Mouse (Mus musculus) macrophage (primary cell): ENCODE measurements around the gene Msmb. TPM values are rescaled to one million over a fixed set of nuclear protein-coding genes. Genes with fewer than 3 reads are reported as not detected.
A peak's percentile ranks its signal among the peaks of the same experiment; 100 is the strongest.
"Not testable (repeated sequence)": the region's sequence is repeated elsewhere in the genome, so short reads cannot be mapped to it uniquely, and the experiment has no call there.

ENCODE experiments used
- H3K27ac ChIP-seq: fragments of 350-480 bp; formaldehyde crosslinking; 2 replicates; pipeline ENCODE4 v1.9.0; 2021
- H3K36me3 ChIP-seq: fragments of 350-480 bp; formaldehyde crosslinking; 2 replicates; pipeline ENCODE4 v1.9.0; 2021; ENCODE audit errors: inconsistent target
- H3K4me3 ChIP-seq: fragments of 350-480 bp; formaldehyde crosslinking; 2 replicates; pipeline ENCODE4 v1.9.0; 2021; ENCODE audit errors: inconsistent target
- H3K79me2 ChIP-seq: fragments of 350-480 bp; formaldehyde crosslinking; 2 replicates; pipeline ENCODE4 v1.9.0; 2021; ENCODE audit errors: inconsistent target
- WGBS: methylation state at CpG from one replicate; pipeline ENCODE4 v1.1.7; 2026; ENCODE audit warnings: inconsistent platforms; ENCODE audit not compliant: missing documents; 5-methylcytosine and 5-hydroxymethylcytosine counted together
- polyA plus RNA-seq: library from polyadenylated mRNA; stranded (reverse); fragments of 250-400 nt; gene quantifications from 3 replicates; pipeline ENCODE4 v1.2.4, GENCODE M21; 2018; ENCODE audit warnings: inconsistent platforms

The Msmb gene
- polyA plus RNA-seq, 1 experiment from 2014 or later = not detected

DNA sequence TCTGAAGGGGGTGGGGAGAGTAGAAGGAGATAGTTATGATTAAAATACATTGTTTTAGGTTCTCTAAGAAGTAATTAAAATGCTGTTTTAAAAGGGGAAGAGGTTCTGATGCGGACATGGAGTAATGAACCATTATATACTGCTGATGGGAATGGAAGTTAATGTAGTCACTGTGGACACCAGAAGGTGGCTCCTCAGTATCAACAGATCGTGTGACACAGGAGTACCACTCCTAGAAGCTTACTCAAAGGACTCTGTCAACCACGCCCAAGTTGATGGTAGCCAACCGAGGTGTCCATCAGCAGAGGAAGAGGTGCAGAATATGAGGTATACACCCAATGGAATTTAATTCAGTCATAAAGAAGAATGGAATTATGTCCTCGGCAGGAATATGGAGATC is 13.4 kb upstream of the Msmb start:
- H3K36me3 ChIP-seq = no peaks in the 10 kb centered on the region
- H3K4me3 ChIP-seq = no peak overlapping the region
- H3K79me2 ChIP-seq = no peaks in the 10 kb centered on the region
- WGBS = 58% methylated on average over 5 of the region's 5 CpGs
- H3K27ac ChIP-seq = no peak overlapping the region

- Histone ChIP-seq H3K27ac (no peak overlapping the region), H3K36me3 (no peaks in the 10 kb centered on the region), H3K4me3 (no peak overlapping the region), H3K79me2 (no peaks in the 10 kb centered on the region)
- WGBS = 14% methylated on average over 4 of the region's 4 CpGs
These were observed 10.0 kb upstream of the Msmb start for GRCm38 (mm10) chr14:32131836-32132235.

DNA sequence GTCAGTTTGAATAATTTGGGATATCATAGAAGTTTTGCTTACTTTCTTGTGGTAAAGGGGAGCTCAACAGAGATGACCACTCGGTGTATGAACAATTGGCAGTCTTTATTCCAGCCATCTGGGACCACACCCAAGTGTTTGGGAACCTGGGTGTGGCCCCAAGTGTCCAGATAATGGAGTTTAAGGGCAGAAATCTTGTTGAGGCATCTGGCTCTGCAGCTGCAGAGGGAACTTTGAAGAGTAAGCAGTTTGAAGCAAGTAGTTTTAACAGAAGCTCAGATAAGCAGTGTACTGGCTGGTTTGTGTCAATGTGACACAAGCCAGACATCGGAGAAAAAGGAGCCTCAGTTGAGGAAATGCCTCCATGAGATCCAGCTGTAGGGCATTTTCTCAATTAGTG is 7.5 kb upstream of the Msmb start:
- Histone ChIP-seq H3K79me2 (no peaks in the 10 kb centered on the region), H3K36me3 (no peaks in the 10 kb centered on the region), H3K27ac (no peak overlapping the region), H3K4me3 (no peak overlapping the region)
- WGBS = 76% methylated on average over 2 of the region's 2 CpGs

- not testable (repeated sequence) for H3K4me3 ChIP-seq, H3K79me2 ChIP-seq, H3K36me3 ChIP-seq, H3K27ac ChIP-seq
- WGBS = 66% methylated on average over 2 of the region's 3 CpGs
These were observed 5.4 kb upstream of the Msmb start for GRCm38 (mm10) chr14:32136467-32136866.

GRCm38 (mm10) chr14:32140359-32140965 is 1.4 kb upstream of the Msmb start:
- Histone ChIP-seq H3K79me2 (no peaks in the 10 kb centered on the region), H3K4me3 (no peak overlapping the region), H3K36me3 (no peaks in the 10 kb centered on the region), H3K27ac (no peak overlapping the region)
- 97% methylated on average over 5 of the region's 5 CpGs for WGBS

DNA sequence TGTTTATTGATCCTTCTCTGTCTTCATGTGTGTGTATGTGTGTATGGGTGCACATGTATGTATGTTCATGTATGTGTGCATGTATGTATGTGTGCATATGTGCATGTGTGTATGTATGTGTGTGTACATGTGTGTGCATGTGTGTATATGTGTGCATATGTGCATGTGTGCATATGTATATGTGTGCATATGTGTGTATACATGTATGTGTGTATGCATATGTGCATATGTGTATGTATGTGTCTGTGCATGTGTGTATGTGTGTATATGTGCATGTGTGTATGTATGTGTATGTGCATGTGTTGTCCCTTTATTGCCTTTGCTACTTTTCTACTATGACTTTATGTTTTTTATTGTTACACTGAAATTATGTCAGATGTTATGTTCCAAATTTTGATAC is 2.9 kb downstream of the Msmb start:
- Histone ChIP-seq H3K27ac (no peak overlapping the region), H3K36me3 (no peaks in the 10 kb centered on the region), H3K79me2 (no peaks in the 10 kb centered on the region), H3K4me3 (no peak overlapping the region)

DNA sequence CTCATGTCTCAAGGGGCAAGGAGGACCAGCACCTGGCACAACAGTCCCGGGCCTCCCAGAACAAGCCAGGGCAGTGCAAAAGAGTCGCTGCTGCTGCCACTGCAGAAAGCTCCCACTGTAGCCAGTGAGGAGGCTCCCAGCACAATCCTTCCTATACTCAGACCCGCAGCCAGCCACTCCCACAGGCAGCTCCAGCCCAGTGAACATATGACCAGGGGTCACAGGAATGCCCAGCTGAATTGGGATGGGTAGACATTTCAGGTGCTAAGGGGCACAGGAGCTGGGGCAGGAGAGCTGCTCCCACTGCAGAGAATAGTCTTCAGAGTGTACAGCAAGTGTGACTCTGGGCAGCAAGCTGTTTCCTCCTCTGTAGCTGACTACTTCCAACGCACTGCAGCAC is 3.6 kb downstream of the Msmb start:
- no peak overlapping the region for H3K27ac ChIP-seq
- H3K4me3 ChIP-seq = no peak overlapping the region
- H3K36me3 ChIP-seq = no peaks in the 10 kb centered on the region
- H3K79me2 ChIP-seq = no peaks in the 10 kb centered on the region
- 78% methylated on average over 4 of the region's 4 CpGs for WGBS

- WGBS = 90% methylated on average over 7 of the region's 7 CpGs
- H3K36me3 ChIP-seq = no peaks in the 10 kb centered on the region
- H3K79me2 ChIP-seq = no peaks in the 10 kb centered on the region
- H3K4me3 ChIP-seq = no peak overlapping the region
- H3K27ac ChIP-seq = no peak overlapping the region
These were observed 4.1 kb downstream of the Msmb start for GRCm38 (mm10) chr14:32145809-32146511.

DNA sequence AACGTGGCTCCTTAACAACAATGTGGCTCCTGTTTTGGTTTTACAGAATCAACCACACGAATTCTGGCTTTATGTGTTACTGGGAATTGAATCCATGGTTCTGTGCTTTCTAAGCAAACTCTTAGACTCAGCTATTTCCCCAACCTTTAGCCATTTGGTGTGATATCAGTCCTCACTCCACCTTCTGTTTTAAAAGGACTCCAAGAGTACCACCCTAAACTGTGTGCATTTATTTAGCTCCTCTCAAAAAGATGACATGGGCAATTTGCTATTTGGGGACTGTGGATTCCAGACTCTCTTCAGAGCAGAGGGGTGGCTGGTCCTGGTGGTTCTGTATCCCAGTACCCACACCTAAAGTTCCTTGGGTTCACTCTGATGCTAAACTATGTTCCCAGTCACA is 4.8 kb downstream of the Msmb start:
- WGBS = 74% methylated on average over 2 of the region's 2 CpGs
- no peak overlapping the region for H3K4me3 ChIP-seq
- H3K27ac ChIP-seq = no peak overlapping the region

GRCm38 (mm10) chr14:32150872-32151271 is 9.0 kb downstream of the Msmb start:
- no peak overlapping the region for H3K27ac ChIP-seq
- H3K4me3 ChIP-seq = no peak overlapping the region
- 100% methylated on average over 2 of the region's 2 CpGs for WGBS
- H3K79me2 ChIP-seq = no peaks in the 10 kb centered on the region
- H3K36me3 ChIP-seq = no peaks in the 10 kb centered on the region

More for the DNA sequence above, 4.8 kb downstream of the Msmb start:
- Histone ChIP-seq H3K79me2 (no peaks in the 10 kb centered on the region), H3K36me3 (no peaks in the 10 kb centered on the region)

- no peaks in the 10 kb centered on the region for H3K36me3 ChIP-seq
- H3K4me3 ChIP-seq = no peak overlapping the region
- WGBS = 69% methylated on average over 7 of the region's 18 CpGs
- H3K27ac ChIP-seq = no peak overlapping the region
- H3K79me2 ChIP-seq = no peaks in the 10 kb centered on the region
These were observed 10.6 kb downstream of the Msmb start for GRCm38 (mm10) chr14:32152243-32152965.

GRCm38 (mm10) chr14:32153156-32153555 is 11.3 kb downstream of the Msmb start:
- 100% methylated on average over 2 of the region's 2 CpGs for WGBS
- H3K27ac ChIP-seq = no peak overlapping the region
- no peaks in the 10 kb centered on the region for H3K36me3 ChIP-seq

GRCm38 (mm10) chr14:32154758-32155157 is 12.9 kb downstream of the Msmb start:
- WGBS = 47% methylated on average over 6 of the region's 6 CpGs
- Histone ChIP-seq H3K79me2 (no peaks in the 10 kb centered on the region), H3K27ac (no peak overlapping the region), H3K4me3 (no peak overlapping the region), H3K36me3 (no peaks in the 10 kb centered on the region)

More at GRCm38 (mm10) chr14:32153156-32153555, 11.3 kb downstream of the Msmb start:
- H3K79me2 ChIP-seq = no peaks in the 10 kb centered on the region
- H3K4me3 ChIP-seq = no peak overlapping the region

DNA sequence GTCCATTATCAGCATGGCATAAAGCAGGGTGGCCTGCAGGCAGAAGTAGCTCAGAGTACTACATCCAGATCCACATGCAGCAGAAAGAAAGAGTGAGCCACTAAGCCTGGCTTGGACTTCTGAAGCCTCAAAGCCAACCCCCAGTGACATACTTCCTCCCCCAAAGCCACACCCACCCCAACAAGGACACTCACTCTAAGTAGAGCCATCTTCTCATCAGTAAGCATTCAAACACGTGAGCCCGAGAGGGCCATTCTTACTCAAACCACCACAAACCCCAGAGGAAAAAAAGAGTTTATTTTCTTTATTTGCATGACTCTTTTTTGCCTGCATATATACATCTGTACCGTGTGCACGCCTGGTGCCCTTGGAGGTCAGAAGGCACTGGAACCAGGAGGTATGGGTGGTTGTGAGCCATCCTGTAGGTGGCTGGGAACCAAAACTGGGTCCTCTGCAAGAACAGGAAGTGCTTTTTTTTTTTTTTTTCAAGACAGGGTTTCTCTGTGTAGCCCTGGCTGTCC is 17.4 kb downstream of the Msmb start:
- no peaks in the 10 kb centered on the region for H3K36me3 ChIP-seq
- H3K4me3 ChIP-seq = peak overlapping the region; percentile 93
- H3K79me2 ChIP-seq = peaks cover 43% of the 10 kb centered on the region
- WGBS = 39% methylated on average over 4 of the region's 4 CpGs
- H3K27ac ChIP-seq = peak overlapping the region; percentile 91

DNA sequence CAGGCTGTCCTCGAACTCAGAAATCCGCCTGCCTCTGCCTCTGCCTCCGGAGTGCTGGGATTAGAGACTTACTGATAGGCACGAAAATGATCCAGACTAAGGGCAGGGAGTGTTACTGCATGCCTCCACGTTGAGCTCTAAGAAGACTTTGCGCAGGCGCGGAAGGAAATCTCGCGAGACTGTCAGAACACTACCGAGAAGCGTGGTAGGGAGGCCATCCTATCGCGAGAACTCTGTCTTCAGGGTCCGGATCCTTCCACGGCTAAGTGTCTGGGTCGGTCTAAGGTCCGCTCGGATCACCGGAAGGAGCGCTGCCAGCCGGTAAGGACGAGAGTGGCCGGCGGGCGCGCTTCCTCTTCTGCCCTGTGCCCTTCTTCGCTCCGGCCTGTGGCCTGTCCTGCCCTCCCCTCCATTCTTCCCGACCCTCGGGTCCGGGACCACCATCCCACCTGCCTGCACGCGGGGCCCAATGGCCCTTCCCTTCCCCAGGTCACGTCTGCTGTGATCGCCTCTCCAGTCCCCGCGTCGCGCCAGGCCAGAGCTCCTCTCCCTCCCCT is 17.9 kb downstream of the Msmb start, which contains the start of gene Ncoa4:
Gene Ncoa4 (plus strand): TSS at position 176 of the 557 bp plus-strand sequence.
- Histone ChIP-seq H3K79me2 (peaks cover 49% of the 10 kb centered on the region), H3K27ac (peak within 1 kb of the TSS; percentile 91), H3K4me3 (peak within 1 kb of the TSS; percentile 93), H3K36me3 (no peaks in the 10 kb centered on the region)
- WGBS = under 1% methylated on average over 39 of the region's 40 CpGs
